Mouse (Mus musculus) lung, embryonic 15.5 days (tissue): ENCODE results near the gene Tbrg1. TPM values are rescaled to one million over a fixed set of nuclear protein-coding genes. Genes with fewer than 3 reads are reported as not detected.
A peak's percentile ranks its signal among the peaks of the same experiment; 100 is the strongest.

Experiments
- ATAC-seq: fragments of 200-750 bp; cut with Nextera tagmentation; 2 replicates; pipeline ENCODE4 v1.8.0; 2017; ENCODE audit warnings: moderate number of reproducible peaks, borderline replicate concordance; ENCODE audit not compliant: low FRiP score, low TSS enrichment; ENCODE audit errors: extremely low read depth
- H3K27ac ChIP-seq: fragments of 300-500 bp; sonication (generic); 2 replicates; pipeline ENCODE4 v1.5.1; 2015; ENCODE audit warnings: moderate library complexity, mild to moderate bottlenecking, inconsistent platforms
- H3K27me3 ChIP-seq: fragments of 300-500 bp; sonication (generic); 2 replicates; pipeline ENCODE4 v1.6.1; 2015; ENCODE audit warnings: inconsistent platforms
- H3K36me3 ChIP-seq: fragments of 300-500 bp; sonication (generic); 2 replicates; pipeline ENCODE4 v1.6.1; 2015; ENCODE audit warnings: inconsistent platforms
- H3K4me1 ChIP-seq: fragments of 300-500 bp; sonication (generic); 2 replicates; pipeline ENCODE4 v1.6.1; 2015; ENCODE audit warnings: inconsistent platforms
- H3K4me2 ChIP-seq: fragments of 300-500 bp; sonication (generic); 2 replicates; pipeline ENCODE4 v1.6.1; 2015; ENCODE audit warnings: inconsistent platforms, mild to moderate bottlenecking, moderate library complexity
- H3K4me3 ChIP-seq: fragments of 300-500 bp; sonication (generic); 2 replicates; pipeline ENCODE4 v1.5.1; 2015; ENCODE audit warnings: mild to moderate bottlenecking, inconsistent platforms
- H3K9ac ChIP-seq: fragments of 300-500 bp; sonication (generic); 2 replicates; pipeline ENCODE4 v1.6.1; 2015; ENCODE audit warnings: inconsistent platforms
- H3K9me3 ChIP-seq: fragments of 300-500 bp; sonication (generic); 2 replicates; pipeline ENCODE4 v1.6.1; 2016; ENCODE audit warnings: inconsistent platforms
- WGBS: fragments of 180-500 bp; shearing (Covaris S2); methylation state at CpG from one replicate; pipeline ENCODE4 v1.1.7; 2015; 5-methylcytosine and 5-hydroxymethylcytosine counted together
- polyA plus RNA-seq: library from polyadenylated mRNA; unstranded; fragments of >200 nt; fragmentation: Nextera tagmentation; extraction: Ambion mirVana; gene quantifications from 2 replicates; pipeline ENCODE4 v1.2.1, GENCODE M21; 2015

Gene Tbrg1
- polyA plus RNA-seq: 128 and 134 TPM in 2 replicates

- Histone ChIP-seq H3K27me3 (no peaks in the 10 kb centered on the region), H3K27ac (peak within 1 kb of the TSS; percentile 94), H3K4me1 (peaks cover 2% of the 10 kb centered on the region; the same call in 1 of the 2 replicates), H3K9me3 (no peaks in the 10 kb centered on the region), H3K4me2 (peak within 1 kb of the TSS; percentile 60), H3K36me3 (peaks cover 26% of the 10 kb centered on the region), H3K9ac (peak within 1 kb of the TSS; percentile 80), H3K4me3 (peak within 1 kb of the TSS; percentile 80)
- peak; percentile 86 for ATAC-seq
- 1% methylated on average over 36 of the region's 36 CpGs for WGBS
Measured at GRCm38 (mm10) chr9:37656931-37657481, at the start of gene Tbrg1. Gene Tbrg1 (minus strand): TSS chr9:37657312.

- WGBS: 53% methylated on average over 5 of the region's 5 CpGs
- no peaks in the 10 kb centered on the region for H3K4me1 ChIP-seq
- no peaks in the 10 kb centered on the region for H3K36me3 ChIP-seq
- H3K27ac ChIP-seq: no peak overlapping the region
- H3K9me3 ChIP-seq: no peaks in the 10 kb centered on the region
- no peak overlapping the region for H3K9ac ChIP-seq
- no peak overlapping the region for H3K4me3 ChIP-seq
- H3K4me2 ChIP-seq: no peak overlapping the region
- no peaks in the 10 kb centered on the region for H3K27me3 ChIP-seq
- ATAC-seq: no peak
Measured at GRCm38 (mm10) chr9:37689970-37690686, 33.0 kb upstream of the Tbrg1 start.

- no peaks in the 10 kb centered on the region for H3K27me3 ChIP-seq
- H3K4me2 ChIP-seq: no peak overlapping the region
- 42% methylated on average over 3 of the region's 3 CpGs for WGBS
- no peak overlapping the region for H3K4me3 ChIP-seq
- H3K27ac ChIP-seq: no peak overlapping the region
- no peaks in the 10 kb centered on the region for H3K36me3 ChIP-seq
- no peak for ATAC-seq
- no peaks in the 10 kb centered on the region for H3K4me1 ChIP-seq
- no peaks in the 10 kb centered on the region for H3K9me3 ChIP-seq
- H3K9ac ChIP-seq: no peak overlapping the region
Measured at GRCm38 (mm10) chr9:37687941-37688303, 30.8 kb upstream of the Tbrg1 start.

DNA sequence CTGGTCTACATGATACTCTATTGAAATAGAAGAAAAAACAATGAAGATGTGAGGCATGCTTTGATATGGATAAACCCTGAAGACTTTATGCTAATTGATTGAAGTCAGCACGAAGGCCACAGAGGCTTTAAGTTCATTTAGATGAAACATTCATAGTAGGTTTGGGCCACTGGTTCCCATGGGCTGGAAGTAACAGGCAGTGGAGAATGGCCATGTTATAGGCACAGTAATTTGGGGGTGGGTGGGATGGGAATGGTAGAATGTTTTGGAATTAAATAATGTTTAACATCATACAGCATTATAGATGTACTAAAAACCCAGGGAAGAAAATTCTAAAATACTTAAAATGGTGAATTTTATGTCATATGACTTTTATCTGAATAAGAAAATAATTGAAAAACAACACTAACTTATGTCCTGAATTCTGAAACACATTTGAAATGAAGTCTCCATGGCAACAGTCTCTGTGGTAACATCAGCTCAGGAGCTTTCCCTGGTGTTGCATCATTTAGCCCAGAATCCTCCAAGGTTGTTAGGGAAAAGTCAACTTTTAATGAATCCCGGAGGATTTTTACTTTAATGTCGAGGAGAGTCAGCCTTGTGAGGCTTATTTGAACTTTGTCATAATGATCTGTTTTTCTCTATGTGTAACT lies 30.3 kb upstream of the Tbrg1 start:
- ATAC-seq: no peak
- H3K4me3 ChIP-seq: no peak overlapping the region
- H3K9ac ChIP-seq: no peak overlapping the region
- H3K36me3 ChIP-seq: no peaks in the 10 kb centered on the region
- no peak overlapping the region for H3K27ac ChIP-seq
- no peaks in the 10 kb centered on the region for H3K9me3 ChIP-seq
- H3K4me1 ChIP-seq: no peaks in the 10 kb centered on the region
- H3K4me2 ChIP-seq: no peak overlapping the region
- no peaks in the 10 kb centered on the region for H3K27me3 ChIP-seq
- whole genome bisulfite sequencing: 69% methylated on average over 3 of the region's 3 CpGs

GRCm38 (mm10) chr9:37681123-37681522 lies 24.0 kb upstream of the Tbrg1 start:
- H3K36me3 ChIP-seq: no peaks in the 10 kb centered on the region
- no peak overlapping the region for H3K4me2 ChIP-seq
- no peaks in the 10 kb centered on the region for H3K9me3 ChIP-seq
- no peaks in the 10 kb centered on the region for H3K4me1 ChIP-seq
- no peak overlapping the region for H3K27ac ChIP-seq
- no peaks in the 10 kb centered on the region for H3K27me3 ChIP-seq
- 87% methylated on average over 1 of the region's 1 CpGs for WGBS
- ATAC-seq: no peak
- H3K4me3 ChIP-seq: no peak overlapping the region
- no peak overlapping the region for H3K9ac ChIP-seq

DNA sequence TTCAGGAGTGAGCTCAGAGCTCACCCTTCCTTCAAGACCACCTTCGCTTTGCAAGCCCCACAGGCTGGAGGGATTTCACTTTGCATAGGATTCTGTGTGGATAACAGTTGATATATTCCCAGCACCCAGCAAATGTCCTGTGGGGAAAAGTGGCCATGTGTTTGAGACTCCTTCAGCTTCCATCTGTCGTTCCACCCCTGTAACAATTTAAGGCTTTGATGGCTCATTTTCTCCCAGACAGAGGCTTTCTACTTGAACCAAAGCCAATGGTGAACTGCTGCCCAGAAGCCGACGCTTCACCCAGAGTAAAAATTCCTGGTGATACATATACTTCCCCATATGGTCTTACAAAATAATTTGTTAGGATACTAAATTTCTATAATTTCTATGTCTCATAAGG lies 18.2 kb upstream of the Tbrg1 start:
- Histone ChIP-seq H3K4me3 (no peak overlapping the region), H3K27ac (no peak overlapping the region), H3K9ac (no peak overlapping the region), H3K36me3 (no peaks in the 10 kb centered on the region), H3K4me1 (no peaks in the 10 kb centered on the region), H3K9me3 (no peaks in the 10 kb centered on the region), H3K27me3 (no peaks in the 10 kb centered on the region), H3K4me2 (no peak overlapping the region)
- ATAC-seq: no peak
- WGBS: 57% methylated on average over 4 of the region's 4 CpGs

GRCm38 (mm10) chr9:37670261-37670660 lies 13.1 kb upstream of the Tbrg1 start:
- ATAC-seq: no peak
- Histone ChIP-seq H3K27me3 (no peaks in the 10 kb centered on the region), H3K4me2 (no peak overlapping the region), H3K4me3 (no peak overlapping the region), H3K9ac (no peak overlapping the region), H3K36me3 (no peaks in the 10 kb centered on the region), H3K4me1 (no peaks in the 10 kb centered on the region), H3K9me3 (no peaks in the 10 kb centered on the region), H3K27ac (no peak overlapping the region)
- 86% methylated on average over 3 of the region's 3 CpGs for WGBS

DNA sequence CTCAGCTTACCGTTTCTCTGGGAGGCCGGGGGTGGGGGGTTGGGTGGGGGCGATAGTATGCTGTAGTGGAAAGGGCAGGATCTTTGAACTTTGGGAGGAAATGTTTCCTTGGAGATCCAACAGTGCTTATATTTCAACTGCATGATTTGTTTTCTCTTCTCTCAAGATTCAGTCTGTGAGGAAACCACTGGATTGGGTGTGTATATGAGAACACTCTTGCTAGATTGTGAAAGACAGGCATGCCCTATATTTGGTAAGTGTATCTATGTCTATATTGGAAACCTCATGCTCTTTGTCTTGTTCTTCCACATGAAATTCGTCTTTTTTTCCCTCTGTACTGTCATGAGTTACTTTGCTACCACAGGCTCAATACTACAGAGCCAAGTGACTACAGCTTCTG lies 12.6 kb upstream of the Tbrg1 start:
- no peaks in the 10 kb centered on the region for H3K4me1 ChIP-seq
- WGBS: 38% methylated on average over 4 of the region's 4 CpGs
- no peak overlapping the region for H3K4me3 ChIP-seq
- H3K9me3 ChIP-seq: no peaks in the 10 kb centered on the region
- H3K4me2 ChIP-seq: no peak overlapping the region
- no peak overlapping the region for H3K27ac ChIP-seq
- no peaks in the 10 kb centered on the region for H3K36me3 ChIP-seq
- no peaks in the 10 kb centered on the region for H3K27me3 ChIP-seq
- ATAC-seq: no peak
- no peak overlapping the region for H3K9ac ChIP-seq

DNA sequence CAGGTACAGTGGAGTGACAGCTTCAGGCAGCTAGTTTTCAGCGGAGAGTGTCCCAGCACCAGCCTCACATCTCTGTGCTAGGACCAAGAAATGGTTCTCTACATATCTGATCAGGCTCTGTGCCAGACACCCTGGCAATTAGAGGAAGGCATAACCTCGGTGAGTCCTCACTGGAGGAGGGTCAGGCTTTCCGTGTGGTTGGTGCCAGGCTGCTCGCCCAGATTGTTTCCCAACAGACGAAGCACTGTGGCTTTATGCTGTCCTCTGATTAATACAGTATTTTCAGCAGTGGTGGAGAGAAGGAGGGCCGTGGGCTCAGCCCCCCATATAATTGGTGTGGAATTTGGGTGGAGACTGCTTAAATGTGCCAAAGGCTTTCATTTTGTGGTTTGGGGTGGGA lies 12.0 kb upstream of the Tbrg1 start, which contains the start of gene Panx3:
Panx3 (minus strand) TSS at position 121 of the 400 bp plus-strand sequence.
- Histone ChIP-seq H3K27ac (no peak within 1 kb of the TSS), H3K4me3 (no peak within 1 kb of the TSS), H3K27me3 (no peaks in the 10 kb centered on the region), H3K9ac (no peak within 1 kb of the TSS), H3K4me2 (no peak within 1 kb of the TSS), H3K36me3 (no peaks in the 10 kb centered on the region), H3K9me3 (no peaks in the 10 kb centered on the region), H3K4me1 (no peaks in the 10 kb centered on the region)
- no peak for ATAC-seq
- WGBS: 54% methylated on average over 6 of the region's 6 CpGs

DNA sequence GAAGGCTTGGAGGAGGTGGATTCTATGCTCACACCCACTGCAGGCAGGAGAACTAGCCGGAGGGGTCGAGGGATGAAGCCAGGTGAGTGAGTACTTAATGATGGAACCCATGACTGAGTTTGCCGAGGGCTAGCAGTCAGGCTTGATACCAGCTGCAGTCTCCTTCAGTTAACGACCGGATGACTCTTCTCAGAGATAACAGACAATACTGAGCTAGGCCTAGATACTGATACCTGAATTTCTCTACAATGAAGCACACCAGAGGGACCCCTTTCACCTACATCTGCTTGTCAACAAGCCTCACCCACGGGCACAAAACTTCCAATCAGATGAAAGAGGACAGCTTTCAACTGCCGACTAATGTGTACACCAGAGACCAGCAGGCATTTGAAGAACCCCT lies 8.9 kb upstream of the Tbrg1 start:
- H3K36me3 ChIP-seq: no peaks in the 10 kb centered on the region
- no peak overlapping the region for H3K4me2 ChIP-seq

DNA sequence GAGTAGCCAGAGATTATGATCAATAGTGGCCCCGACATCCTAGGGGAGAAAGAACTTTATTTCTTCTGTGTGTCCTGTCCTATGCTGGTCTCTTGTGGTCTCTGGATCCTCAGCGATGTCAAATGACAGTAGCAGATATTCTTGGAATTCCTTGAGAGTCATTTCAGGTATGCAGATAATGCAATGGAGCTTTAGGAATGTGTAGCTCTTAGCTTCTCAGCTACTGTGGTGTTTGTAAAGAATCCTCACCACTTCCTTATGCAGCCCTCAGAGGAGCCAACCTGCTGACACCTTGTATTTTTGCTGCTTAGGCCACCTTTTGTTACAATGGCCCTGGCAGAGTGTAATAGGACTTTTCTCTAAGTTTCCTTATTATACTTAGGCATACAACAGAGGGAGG lies 7.5 kb upstream of the Tbrg1 start:
- no peak for ATAC-seq
- no peak overlapping the region for H3K4me2 ChIP-seq
- H3K4me1 ChIP-seq: no peaks in the 10 kb centered on the region
- H3K9me3 ChIP-seq: no peaks in the 10 kb centered on the region
- no peak overlapping the region for H3K27ac ChIP-seq
- no peak overlapping the region for H3K9ac ChIP-seq
- no peak overlapping the region for H3K4me3 ChIP-seq
- H3K36me3 ChIP-seq: no peaks in the 10 kb centered on the region
- no peaks in the 10 kb centered on the region for H3K27me3 ChIP-seq
- 68% methylated on average over 2 of the region's 2 CpGs for WGBS

More for the DNA sequence above, 8.9 kb upstream of the Tbrg1 start:
- no peak for ATAC-seq
- no peak overlapping the region for H3K9ac ChIP-seq
- no peak overlapping the region for H3K27ac ChIP-seq
- no peaks in the 10 kb centered on the region for H3K27me3 ChIP-seq
- 67% methylated on average over 7 of the region's 7 CpGs for WGBS
- H3K4me3 ChIP-seq: no peak overlapping the region
- H3K4me1 ChIP-seq: no peaks in the 10 kb centered on the region
- H3K9me3 ChIP-seq: no peaks in the 10 kb centered on the region

- 65% methylated on average over 1 of the region's 1 CpGs for WGBS
- Histone ChIP-seq H3K9ac (no peak overlapping the region), H3K27me3 (no peaks in the 10 kb centered on the region), H3K4me3 (no peak overlapping the region), H3K27ac (no peak overlapping the region), H3K36me3 (no peaks in the 10 kb centered on the region), H3K4me1 (no peaks in the 10 kb centered on the region), H3K4me2 (no peak overlapping the region), H3K9me3 (no peaks in the 10 kb centered on the region)
- ATAC-seq: no peak
Measured at GRCm38 (mm10) chr9:37663210-37663609, 6.1 kb upstream of the Tbrg1 start.
